Mouse (Mus musculus) left cerebral cortex, adult 9 months (tissue): Measurements from ENCODE around the gene Ppp2ca.
"Not testable (repeated sequence)": the region's sequence is repeated elsewhere in the genome, so short reads cannot be mapped to it uniquely, and the experiment has no call there.

Experiments
- DNase-seq, 2 experiments: peaks; one replicate each; pipeline ENCODE4 v3.0.0; 2022; ENCODE audit warnings: low spot score in 2 of 2

Ppp2ca gene

DNA sequence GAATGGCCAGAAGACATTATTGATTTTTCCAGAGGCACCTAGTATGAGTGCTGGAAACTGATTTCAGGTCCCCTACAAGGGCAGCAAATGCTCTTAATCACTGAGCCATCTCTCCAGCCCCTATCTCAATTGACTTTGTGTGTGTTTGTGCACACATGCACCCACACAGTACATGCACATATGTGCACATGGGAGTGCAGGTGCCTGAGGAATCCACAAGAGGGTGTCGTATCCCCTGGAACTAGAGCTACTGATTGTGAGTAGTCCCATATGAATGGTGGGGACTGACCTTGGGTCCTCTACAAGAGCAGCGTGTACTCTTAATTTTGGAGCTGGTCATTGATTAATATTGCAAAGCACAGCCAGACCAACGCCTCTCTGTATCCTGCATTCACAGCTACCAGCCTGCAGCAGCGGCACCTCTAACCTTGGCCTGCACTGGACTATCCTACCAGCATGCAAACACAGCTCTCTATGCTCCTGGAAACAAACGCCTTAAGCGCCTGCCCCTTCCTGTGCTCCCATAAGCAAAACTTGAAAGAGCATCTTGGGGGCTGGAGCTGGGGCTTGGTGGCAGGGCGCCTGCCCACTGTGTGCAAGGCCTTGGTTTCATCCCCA lies 32.1 kb downstream of the Ppp2ca start:
- no peak for DNase-seq

DNA sequence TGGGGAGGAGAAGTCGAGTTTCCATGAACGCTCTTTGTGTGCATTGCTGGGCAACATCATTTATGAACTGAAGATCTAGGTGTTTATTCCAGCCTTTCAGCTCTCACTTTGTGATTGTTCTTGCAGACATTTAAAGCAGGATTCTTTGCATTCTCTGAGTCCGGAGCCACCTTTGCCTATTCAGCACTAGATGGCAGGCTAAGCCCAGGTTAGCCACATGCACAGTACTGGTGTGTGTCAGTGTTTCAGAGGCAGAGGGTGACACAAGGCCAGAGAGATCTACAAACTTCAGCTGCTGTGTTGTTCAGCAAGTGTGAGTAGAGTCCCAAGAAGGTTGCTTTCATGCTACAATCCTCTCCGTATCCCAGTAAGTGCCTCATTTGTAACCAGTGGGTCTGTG lies 45.2 kb downstream of the Ppp2ca start:
- peak in 1 of 2 experiments; percentile 69 for DNase-seq

DNA sequence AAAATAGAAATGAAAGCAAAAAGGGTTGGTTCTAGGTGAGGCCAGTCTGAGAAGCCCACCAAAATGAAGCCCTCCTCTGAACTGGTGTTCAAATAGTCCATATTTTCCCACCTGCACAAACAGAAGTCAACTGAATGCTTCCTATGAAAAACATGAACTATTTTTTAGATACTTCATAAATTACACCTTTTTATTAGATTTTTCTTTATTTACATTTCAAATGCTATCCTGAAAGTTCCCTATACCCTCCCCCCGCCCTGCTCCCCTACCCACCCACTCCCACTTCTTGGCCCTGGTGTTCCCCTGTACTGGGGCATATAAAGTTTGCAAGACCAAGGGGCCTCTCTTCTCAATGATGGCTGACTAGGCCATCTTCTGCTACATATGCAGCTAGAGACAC lies 46.9 kb downstream of the Ppp2ca start, which contains the start of gene Olfr1373:
TSS of gene Olfr1373 (minus strand) at position 101 of the 400 bp plus-strand sequence.
- not testable (repeated sequence) for DNase-seq

DNA sequence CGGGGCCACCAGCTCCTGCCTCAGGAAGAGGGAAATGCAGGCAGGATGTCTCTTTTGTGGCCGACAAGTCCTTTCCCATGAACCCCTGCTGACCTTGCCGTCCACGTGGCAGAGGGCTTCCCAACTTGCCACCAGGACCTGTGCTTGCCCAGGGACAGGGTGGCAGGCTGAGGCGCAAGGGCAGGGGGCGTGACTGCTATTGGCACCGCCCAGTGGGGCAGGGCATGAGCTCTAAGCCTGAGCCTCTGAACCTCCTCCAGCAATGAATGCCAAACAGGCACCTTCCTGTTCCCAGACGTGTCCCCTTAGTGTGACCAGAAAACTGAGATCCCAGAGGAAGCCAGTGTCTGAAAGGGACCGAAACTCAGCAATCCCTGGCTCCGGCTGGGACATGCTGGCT lies 65.4 kb downstream of the Ppp2ca start:
- no peak for DNase-seq

DNA sequence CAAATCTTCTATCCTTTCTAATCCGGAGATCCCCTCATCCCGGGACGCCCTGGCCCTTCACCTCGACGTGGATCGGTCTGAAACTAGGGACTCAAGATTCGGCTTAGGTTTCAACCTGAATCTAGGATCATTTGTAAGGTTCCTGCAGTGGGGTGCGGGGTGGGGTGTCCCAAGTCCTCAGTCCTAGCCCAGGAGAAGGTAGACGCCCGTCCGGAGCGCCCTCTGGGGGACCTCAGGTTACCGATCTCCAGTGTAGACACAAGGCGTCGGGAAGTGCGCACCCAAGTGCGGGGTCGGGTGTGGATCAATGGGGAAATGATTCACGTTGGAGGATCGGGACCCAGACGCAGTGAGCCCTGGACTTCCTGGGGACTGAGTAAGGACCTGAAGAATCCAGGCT lies 68.6 kb downstream of the Ppp2ca start:
- no peak for DNase-seq

DNA sequence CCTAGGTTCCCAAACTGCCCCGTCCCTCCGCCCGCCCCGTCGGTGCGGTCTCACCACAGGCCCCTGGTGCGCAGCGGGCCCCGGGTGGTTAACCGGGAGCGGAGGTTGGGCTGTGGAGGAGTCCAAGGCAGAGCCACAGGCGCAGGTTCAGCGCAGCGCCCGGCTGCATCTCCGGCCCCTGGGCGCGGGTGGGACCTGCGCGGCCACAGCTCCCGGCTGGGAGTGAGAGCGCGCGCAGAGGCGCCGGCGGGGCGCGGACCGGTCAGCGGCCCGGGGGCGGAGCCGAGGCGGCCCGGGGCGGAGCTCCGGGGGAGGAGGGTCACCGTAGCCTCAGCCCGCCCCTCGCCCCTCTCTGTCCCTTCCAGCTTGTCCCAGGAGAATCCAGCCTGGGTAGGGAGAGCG lies 69.4 kb downstream of the Ppp2ca start:
- DNase-seq, result not testable (repeated sequence)

DNA sequence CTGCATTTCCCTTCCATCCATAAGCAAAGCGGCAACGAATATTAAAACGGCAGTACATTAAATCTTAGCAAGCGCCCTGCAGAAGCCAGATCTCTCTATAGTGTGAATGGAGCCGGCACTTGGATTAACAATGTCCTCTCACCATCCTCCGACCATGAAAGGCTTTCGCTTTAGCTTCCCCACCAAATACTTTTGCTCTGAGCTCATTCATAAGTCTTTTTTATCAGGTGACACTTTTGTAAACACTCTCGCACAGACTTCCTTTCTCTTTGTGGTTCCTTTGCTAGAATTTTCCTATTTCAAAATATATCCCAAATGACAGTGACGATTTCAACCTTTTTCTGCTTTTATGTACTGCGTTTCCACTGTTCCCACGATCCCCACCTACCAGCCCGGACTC lies 70.0 kb downstream of the Ppp2ca start:
- no peak for DNase-seq
